Mouse (Mus musculus) liver, embryonic 13.5 days (tissue): ENCODE data around the gene Foxn3. TPM values are rescaled to one million over a fixed set of nuclear protein-coding genes. Genes with fewer than 3 reads are reported as not detected.

ENCODE experiments used
- ATAC-seq: fragments of 200-750 bp; cut with Nextera tagmentation; 2 replicates; pipeline ENCODE4 v1.8.0; 2017; ENCODE audit warnings: low read depth, mild to moderate bottlenecking, moderate number of reproducible peaks, moderate library complexity
- DNase-seq: peaks from one replicate; pipeline ENCODE4 v3.0.0; 2022
- H3K27ac ChIP-seq: fragments of 300-500 bp; sonication (generic); 2 replicates; pipeline ENCODE4 v1.5.1; 2015; ENCODE audit warnings: moderate library complexity, mild to moderate bottlenecking, inconsistent platforms
- H3K27me3 ChIP-seq: fragments of 300-500 bp; sonication (generic); 2 replicates; pipeline ENCODE4 v1.6.1; 2015; ENCODE audit warnings: mild to moderate bottlenecking, inconsistent platforms
- H3K36me3 ChIP-seq: fragments of 300-500 bp; sonication (generic); 2 replicates; pipeline ENCODE4 v1.6.1; 2015; ENCODE audit warnings: mild to moderate bottlenecking, inconsistent platforms
- H3K4me1 ChIP-seq: fragments of 300-500 bp; sonication (generic); replicated peaks from 2 replicates; pipeline ENCODE4 v1.6.1; 2015; ENCODE audit warnings: inconsistent platforms
- H3K4me2 ChIP-seq: fragments of 300-500 bp; sonication (generic); 2 replicates; pipeline ENCODE4 v1.6.1; 2015; ENCODE audit warnings: inconsistent platforms, mild to moderate bottlenecking, moderate library complexity
- H3K4me3 ChIP-seq: fragments of 300-500 bp; sonication (generic); replicated peaks from 2 replicates; pipeline ENCODE4 v1.5.1; 2015; ENCODE audit warnings: mild to moderate bottlenecking, inconsistent platforms
- H3K9ac ChIP-seq: fragments of 300-500 bp; sonication (generic); 2 replicates; pipeline ENCODE4 v1.6.1; 2015; ENCODE audit warnings: mild to moderate bottlenecking, inconsistent platforms
- H3K9me3 ChIP-seq: fragments of 300-500 bp; sonication (generic); replicated peaks from 2 replicates; pipeline ENCODE4 v1.6.1; 2016; ENCODE audit warnings: inconsistent platforms
- WGBS: fragments of 180-500 bp; shearing (Covaris S2); methylation state at CpG from one replicate; pipeline ENCODE4 v1.1.7; 2015; ENCODE audit not compliant: insufficient replicate concordance; 5-methylcytosine and 5-hydroxymethylcytosine counted together
- polyA plus RNA-seq: library from polyadenylated mRNA; unstranded; fragments of >200 nt; fragmentation: Nextera tagmentation; extraction: Ambion mirVana; gene quantifications from 2 replicates; pipeline ENCODE4 v1.2.1, GENCODE M21; 2015

The Foxn3 gene
- polyA plus RNA-seq, 1 experiment from 2014 or later: 18.1 TPM

DNA sequence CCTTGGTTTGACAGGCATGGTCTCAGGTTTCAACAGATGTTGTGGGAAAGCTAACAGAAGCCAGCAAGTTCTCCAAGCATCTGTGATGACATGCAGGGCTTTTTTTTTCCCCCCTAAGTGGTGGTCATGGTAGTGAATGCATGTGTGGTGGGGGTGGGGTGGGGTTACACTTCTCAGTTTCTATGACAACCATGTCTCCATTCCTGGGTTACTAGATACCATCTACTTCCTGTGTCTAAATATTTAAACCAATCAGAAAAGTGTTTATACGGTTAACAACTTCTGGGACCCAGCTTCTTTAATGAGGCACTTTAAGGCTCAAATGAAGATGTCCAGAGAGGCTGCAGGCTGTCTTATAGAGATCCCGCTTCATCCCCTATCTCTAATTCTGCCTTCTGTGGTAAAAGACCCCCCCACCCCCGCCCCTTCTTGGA, 2.0 kb downstream of the Foxn3 start:
- ATAC-seq (no peak), DNase-seq (no peak)
- WGBS: 6% methylated on average over 3 of the region's 3 CpGs
- Histone ChIP-seq H3K27me3 (no peaks in the 10 kb centered on the region), H3K9me3 (no peaks in the 10 kb centered on the region), H3K27ac (peak overlapping the region; percentile 73), H3K4me1 (peaks cover 55% of the 10 kb centered on the region), H3K36me3 (no peaks in the 10 kb centered on the region), H3K4me2 (peak overlapping the region; percentile 91), H3K9ac (no peak overlapping the region), H3K4me3 (peak overlapping the region; percentile 74)

DNA sequence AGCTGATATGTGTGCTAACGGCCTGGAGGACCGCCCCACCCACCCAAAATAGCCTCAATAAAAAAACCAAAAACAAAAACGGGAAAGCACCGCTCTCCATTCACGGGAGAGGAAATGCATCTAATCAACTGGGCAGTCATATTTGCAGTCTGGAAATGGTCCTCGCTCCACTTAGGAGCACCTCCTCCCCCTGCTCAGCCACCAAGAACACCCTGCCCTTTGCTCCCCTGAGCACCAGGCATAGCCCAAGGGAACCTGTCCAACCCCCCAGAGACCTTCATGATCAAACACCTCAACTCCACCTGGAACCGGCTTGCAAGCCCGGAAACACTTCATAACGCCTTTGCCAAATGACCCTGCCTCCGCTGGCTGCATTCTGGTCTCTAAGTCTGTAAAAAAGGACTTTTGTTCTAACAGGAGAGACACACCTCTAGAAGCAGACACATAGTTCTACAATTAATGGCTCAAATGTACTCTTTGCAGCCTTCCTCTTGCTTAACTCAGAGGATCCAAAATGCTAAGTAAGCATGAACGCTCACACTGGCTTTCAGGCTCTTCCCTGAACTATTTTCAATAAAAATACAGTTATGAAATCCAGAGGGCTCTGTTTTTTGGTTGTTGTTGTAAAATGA, 2.6 kb downstream of the Foxn3 start:
- Histone ChIP-seq H3K36me3 (no peaks in the 10 kb centered on the region), H3K9ac (0 out of 2 replicates have a peak overlapping the region, but pooled peaks have one; percentile 11), H3K9me3 (no peaks in the 10 kb centered on the region), H3K4me2 (peak overlapping the region; percentile 91), H3K4me3 (peak overlapping the region; percentile 14), H3K4me1 (peaks cover 55% of the 10 kb centered on the region), H3K27ac (peak overlapping the region; percentile 69), H3K27me3 (no peaks in the 10 kb centered on the region)
- DNase-seq: no peak
- WGBS: 19% methylated on average over 11 of the region's 11 CpGs
- no peak for ATAC-seq

DNA sequence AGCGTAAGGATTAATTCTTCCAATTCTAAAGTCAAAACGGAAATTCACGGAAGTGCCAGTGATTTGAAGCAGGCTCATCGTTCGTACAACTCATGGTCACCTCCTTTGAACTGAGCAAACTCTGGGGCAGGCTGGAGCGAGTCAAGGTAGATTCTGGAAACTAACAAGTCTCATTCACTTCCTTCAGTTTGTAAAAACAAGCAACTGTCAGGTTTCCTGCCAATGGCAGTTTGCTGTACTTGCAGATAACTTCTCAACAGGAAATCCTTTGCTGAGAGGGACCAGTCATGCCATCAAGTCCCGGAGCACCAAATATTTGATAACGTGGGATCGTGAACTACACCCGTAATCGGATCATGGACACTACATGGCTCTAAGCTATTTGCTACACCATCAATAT, 3.9 kb downstream of the Foxn3 start:
- H3K4me2 ChIP-seq: 0 out of 2 replicates have a peak overlapping the region, but pooled peaks have one; percentile 7
- WGBS: 20% methylated on average over 11 of the region's 11 CpGs
- H3K4me1 ChIP-seq: peaks cover 53% of the 10 kb centered on the region
- H3K27ac ChIP-seq: peak overlapping the region; percentile 24; the same call in 1 of the 2 replicates
- no peak overlapping the region for H3K9ac ChIP-seq
- no peak overlapping the region for H3K4me3 ChIP-seq
- ATAC-seq (no peak), DNase-seq (no peak)
- H3K27me3 ChIP-seq: no peaks in the 10 kb centered on the region
- H3K9me3 ChIP-seq: no peaks in the 10 kb centered on the region
- no peaks in the 10 kb centered on the region for H3K36me3 ChIP-seq

DNA sequence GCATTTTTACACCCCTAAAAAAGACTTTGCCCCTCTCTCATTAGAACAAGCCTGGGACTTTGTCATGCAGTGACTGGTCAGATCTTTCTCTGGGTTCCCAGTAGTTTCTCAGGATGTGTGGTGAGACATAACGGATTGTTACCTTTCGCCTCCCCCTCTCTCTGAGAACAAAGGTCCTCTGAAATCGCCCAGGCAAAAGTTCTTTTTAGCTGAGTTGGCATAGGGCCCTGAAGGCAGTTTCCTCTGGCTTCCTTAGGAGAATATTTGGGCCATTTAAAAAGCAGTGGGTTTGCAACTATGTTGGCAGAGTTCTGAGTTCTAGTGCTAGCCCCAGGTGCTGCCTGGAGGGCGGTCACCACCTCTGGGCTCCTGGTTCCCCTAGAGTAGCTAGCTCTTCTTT, 4.9 kb downstream of the Foxn3 start:
- Histone ChIP-seq H3K36me3 (no peaks in the 10 kb centered on the region), H3K4me2 (no peak overlapping the region), H3K9ac (no peak overlapping the region), H3K27me3 (no peaks in the 10 kb centered on the region), H3K4me3 (no peak overlapping the region), H3K27ac (no peak overlapping the region), H3K4me1 (peaks cover 48% of the 10 kb centered on the region), H3K9me3 (no peaks in the 10 kb centered on the region)
- 65% methylated on average over 4 of the region's 4 CpGs for WGBS
- DNase-seq (no peak), ATAC-seq (no peak)

DNA sequence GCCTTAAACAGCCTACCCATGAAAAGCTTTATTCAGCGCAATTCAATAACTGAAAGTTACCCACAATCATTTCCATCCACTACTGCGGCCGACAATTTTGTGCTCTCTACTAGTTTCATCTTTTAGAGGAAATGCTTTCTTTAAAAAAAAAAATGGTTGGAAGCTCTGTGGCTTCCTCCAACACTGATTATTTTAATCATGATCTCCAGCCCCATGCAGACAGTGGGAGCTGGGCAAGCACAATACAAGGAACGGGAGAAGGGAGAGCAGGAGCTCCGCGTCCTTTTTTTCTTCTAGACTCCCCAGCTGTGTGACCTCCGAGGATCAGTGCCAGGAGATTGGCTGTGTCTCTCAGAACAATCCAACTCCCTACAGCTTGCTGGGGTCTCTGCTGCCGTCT, 5.9 kb downstream of the Foxn3 start:
- Histone ChIP-seq H3K36me3 (no peaks in the 10 kb centered on the region), H3K9ac (no peak overlapping the region), H3K27ac (no peak overlapping the region), H3K9me3 (no peaks in the 10 kb centered on the region), H3K4me3 (no peak overlapping the region), H3K4me2 (no peak overlapping the region), H3K4me1 (peaks cover 48% of the 10 kb centered on the region), H3K27me3 (no peaks in the 10 kb centered on the region)
- WGBS: 65% methylated on average over 8 of the region's 8 CpGs
- DNase-seq (no peak), ATAC-seq (no peak)

DNA sequence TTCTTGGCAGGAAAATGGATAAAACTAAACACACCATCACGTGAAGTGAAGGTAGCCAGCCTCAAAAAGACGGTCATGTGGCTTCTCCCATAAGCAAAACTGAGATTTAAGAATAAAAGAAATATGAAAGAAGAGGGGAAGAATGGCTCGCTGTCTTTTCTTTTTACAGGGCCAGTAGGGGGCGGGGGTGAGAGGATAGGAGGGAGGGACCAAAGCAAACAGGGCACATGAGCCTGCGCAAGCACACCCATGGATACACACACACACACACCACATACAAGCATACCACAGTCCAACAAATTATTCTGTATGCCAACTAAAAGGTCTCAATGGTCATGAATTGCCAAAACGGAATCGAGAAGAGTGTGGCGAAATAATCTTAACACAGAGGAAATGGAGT, 12.8 kb downstream of the Foxn3 start:
- Histone ChIP-seq H3K4me1 (peaks cover 6% of the 10 kb centered on the region; the same call in 1 of the 2 replicates), H3K9me3 (no peaks in the 10 kb centered on the region), H3K9ac (no peak overlapping the region), H3K36me3 (no peaks in the 10 kb centered on the region), H3K27me3 (no peaks in the 10 kb centered on the region), H3K4me2 (no peak overlapping the region), H3K27ac (no peak overlapping the region), H3K4me3 (no peak overlapping the region)
- ATAC-seq (no peak), DNase-seq (no peak)
- WGBS: 54% methylated on average over 8 of the region's 8 CpGs

DNA sequence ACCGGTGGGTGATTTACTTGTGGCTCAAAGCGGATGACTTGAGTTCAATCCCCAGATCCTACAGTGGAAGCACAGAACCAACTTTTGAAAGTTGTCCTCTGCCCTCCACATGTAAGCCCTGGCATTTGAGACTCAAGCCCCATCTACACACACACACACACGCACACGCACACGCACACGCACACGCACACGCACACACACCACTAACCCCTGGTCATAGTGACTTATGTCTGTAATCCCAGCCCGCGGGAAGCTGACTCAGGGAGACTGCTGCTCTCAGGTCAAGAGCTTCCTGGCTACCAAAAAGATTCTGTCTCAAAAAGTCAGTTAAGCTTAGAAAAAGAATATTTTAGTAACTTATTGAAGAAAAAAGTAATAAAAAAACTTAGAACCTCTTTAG, 13.6 kb downstream of the Foxn3 start:
- Histone ChIP-seq H3K4me1 (peaks cover 15% of the 10 kb centered on the region), H3K27me3 (no peaks in the 10 kb centered on the region), H3K4me2 (no peak overlapping the region), H3K36me3 (no peaks in the 10 kb centered on the region), H3K27ac (no peak overlapping the region), H3K9me3 (no peaks in the 10 kb centered on the region), H3K4me3 (no peak overlapping the region), H3K9ac (no peak overlapping the region)
- 87% methylated on average over 10 of the region's 10 CpGs for WGBS
- ATAC-seq (no peak), DNase-seq (no peak)

DNA sequence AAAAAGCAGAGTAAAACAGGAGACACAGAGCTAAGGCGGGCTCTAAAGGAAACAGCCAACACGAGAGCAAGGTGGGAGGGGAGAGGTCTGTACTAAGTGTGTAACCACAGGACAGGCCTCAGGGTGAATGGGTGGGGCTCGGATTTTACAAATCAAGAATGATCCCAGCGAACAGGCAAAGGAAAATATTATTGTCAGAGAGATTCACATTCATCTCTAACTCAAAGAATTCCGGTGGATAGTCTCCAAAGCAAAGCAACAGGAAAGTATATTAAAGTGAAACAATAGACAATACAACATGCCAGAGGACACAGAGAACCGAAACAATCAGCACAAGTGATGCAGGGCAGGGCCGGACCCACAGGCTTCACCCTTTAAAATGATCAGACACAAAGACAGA, 15.0 kb downstream of the Foxn3 start:
- no peak overlapping the region for H3K9ac ChIP-seq
- H3K4me2 ChIP-seq: no peak overlapping the region
- no peaks in the 10 kb centered on the region for H3K36me3 ChIP-seq
- H3K4me1 ChIP-seq: peaks cover 24% of the 10 kb centered on the region
- WGBS: 43% methylated on average over 7 of the region's 7 CpGs
- no peak overlapping the region for H3K27ac ChIP-seq
- no peaks in the 10 kb centered on the region for H3K9me3 ChIP-seq
- H3K27me3 ChIP-seq: no peaks in the 10 kb centered on the region
- DNase-seq: no peak
- H3K4me3 ChIP-seq: no peak overlapping the region
- no peak for ATAC-seq

DNA sequence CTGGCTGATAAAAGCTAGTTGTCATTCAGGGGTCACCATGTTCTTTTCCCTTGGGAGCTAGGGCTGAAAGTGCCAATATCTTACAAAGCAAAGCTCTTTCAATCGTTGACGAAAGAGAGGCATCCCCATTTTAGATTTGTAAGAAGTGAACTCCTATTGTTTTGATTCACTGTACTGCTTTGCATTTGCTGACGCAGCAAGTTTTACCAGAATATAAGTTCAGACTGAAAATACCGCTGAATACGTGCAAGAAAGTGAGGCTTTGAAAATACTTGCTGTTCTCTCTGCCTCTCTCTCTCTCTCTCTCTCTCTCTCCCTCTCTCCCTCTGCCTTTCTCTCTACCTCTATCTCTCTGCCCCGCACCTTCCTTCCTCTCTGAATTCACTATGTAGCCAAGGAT, 16.1 kb downstream of the Foxn3 start:
- no peak overlapping the region for H3K9ac ChIP-seq
- DNase-seq (no peak), ATAC-seq (no peak)
- no peaks in the 10 kb centered on the region for H3K36me3 ChIP-seq
- no peak overlapping the region for H3K27ac ChIP-seq
- peaks cover 31% of the 10 kb centered on the region for H3K4me1 ChIP-seq
- no peak overlapping the region for H3K4me3 ChIP-seq
- H3K27me3 ChIP-seq: no peaks in the 10 kb centered on the region
- WGBS: 77% methylated on average over 6 of the region's 6 CpGs
- H3K4me2 ChIP-seq: no peak overlapping the region
- H3K9me3 ChIP-seq: no peaks in the 10 kb centered on the region

DNA sequence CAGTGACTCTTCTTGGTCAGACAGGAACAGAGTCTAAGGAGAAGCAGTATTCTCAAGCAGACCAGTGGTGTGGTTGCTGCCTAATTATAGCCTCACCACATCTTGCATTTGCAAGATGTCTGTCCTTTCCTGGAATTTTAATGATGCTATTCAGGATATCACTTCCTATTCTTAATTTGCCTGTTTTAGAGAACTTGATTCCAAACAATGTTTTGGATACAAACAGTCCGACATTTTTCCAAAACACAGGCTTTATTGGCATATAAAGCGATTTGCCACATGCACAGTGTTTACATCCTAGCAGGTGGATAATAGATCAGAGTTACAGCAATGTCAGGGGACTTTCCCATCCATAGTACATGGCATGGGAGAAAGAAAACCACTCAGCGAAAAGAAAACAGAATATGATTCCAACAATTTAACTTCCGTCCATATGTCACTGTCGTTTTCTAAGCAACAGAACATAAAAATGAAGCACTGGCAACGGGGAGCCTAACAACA, 18.1 kb downstream of the Foxn3 start:
- Histone ChIP-seq H3K36me3 (no peaks in the 10 kb centered on the region), H3K27ac (no peak overlapping the region), H3K9me3 (no peaks in the 10 kb centered on the region), H3K27me3 (no peaks in the 10 kb centered on the region), H3K9ac (no peak overlapping the region), H3K4me2 (no peak overlapping the region), H3K4me3 (no peak overlapping the region), H3K4me1 (peaks cover 31% of the 10 kb centered on the region)
- WGBS: 67% methylated on average over 6 of the region's 6 CpGs
- ATAC-seq (no peak), DNase-seq (no peak)

DNA sequence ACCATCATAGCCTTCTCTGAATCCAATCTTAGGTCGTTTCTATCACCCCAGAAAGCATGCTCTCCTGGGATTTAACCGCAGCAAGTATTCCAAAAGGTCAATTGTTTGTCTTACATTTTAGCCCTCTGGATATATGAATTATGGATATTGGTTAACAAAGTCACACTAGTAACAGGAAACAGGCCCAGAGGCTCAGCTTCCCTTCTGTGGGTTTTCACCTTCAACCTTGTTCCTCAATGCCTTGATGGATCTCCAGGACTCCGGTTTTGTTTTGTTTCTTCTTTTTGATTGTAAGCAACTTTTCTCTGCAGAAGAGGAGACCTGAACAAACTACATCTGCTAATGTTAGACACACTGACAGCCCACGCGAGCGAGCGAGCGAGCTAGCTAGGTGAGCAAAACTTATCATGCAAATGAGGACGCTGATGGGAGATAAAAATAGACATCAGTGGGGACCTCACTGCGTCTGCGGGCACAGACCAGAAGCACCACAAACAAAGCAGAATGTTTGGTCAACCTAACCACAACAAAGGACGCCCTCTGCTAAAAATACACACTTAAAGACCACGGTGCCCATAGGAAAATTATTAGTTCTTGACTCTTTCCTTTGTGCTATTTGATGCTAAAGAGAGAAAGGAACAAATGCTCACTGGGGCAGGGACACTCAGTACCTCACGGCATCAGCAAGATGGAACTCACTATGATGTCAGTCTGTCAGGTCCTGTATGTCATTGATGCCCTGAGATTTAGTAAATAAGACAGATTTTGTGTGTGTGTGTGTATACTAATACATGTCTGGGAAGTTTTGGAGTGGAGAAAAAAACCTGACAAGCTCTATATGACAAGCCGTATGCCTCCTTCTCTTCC, 18.9 kb downstream of the Foxn3 start:
- H3K36me3 ChIP-seq: no peaks in the 10 kb centered on the region
- no peak overlapping the region for H3K9ac ChIP-seq
- DNase-seq (no peak), ATAC-seq (no peak)
- H3K4me2 ChIP-seq: peak overlapping the region; percentile 17; the same call in 1 of the 2 replicates
- H3K9me3 ChIP-seq: no peaks in the 10 kb centered on the region
- no peak overlapping the region for H3K27ac ChIP-seq
- H3K4me1 ChIP-seq: peaks cover 31% of the 10 kb centered on the region
- H3K4me3 ChIP-seq: no peak overlapping the region
- 40% methylated on average over 15 of the region's 15 CpGs for WGBS
- H3K27me3 ChIP-seq: no peaks in the 10 kb centered on the region
